Mouse (Mus musculus) ES-Bruce4 (cell line): ENCODE data around the gene Gm49354. TPM values are rescaled to one million over a fixed set of nuclear protein-coding genes. Genes with fewer than 3 reads are reported as not detected.
A peak's percentile ranks its signal among the peaks of the same experiment; 100 is the strongest.
"Not testable (repeated sequence)": the region's sequence is repeated elsewhere in the genome, so short reads cannot be mapped to it uniquely, and the experiment has no call there.

Experiments used
- H3K27ac ChIP-seq: 2 replicates; pipeline ENCODE4 v1.5.1; 2012; ENCODE audit warnings: low read length, inconsistent platforms; ENCODE audit not compliant: insufficient read depth
- H3K27me3 ChIP-seq: 2 replicates; pipeline ENCODE4 v1.6.1; 2012; ENCODE audit warnings: mild to moderate bottlenecking, low read length, inconsistent platforms; ENCODE audit not compliant: control insufficient read depth, poor library complexity, insufficient read depth, severe bottlenecking
- H3K36me3 ChIP-seq: 2 replicates; pipeline ENCODE4 v1.6.1; 2012; ENCODE audit warnings: inconsistent platforms, mild to moderate bottlenecking, low read length, moderate library complexity; ENCODE audit not compliant: control insufficient read depth, poor library complexity, insufficient read depth, severe bottlenecking
- H3K4me1 ChIP-seq: one replicate; pipeline ENCODE4 v1.8.1; 2011; ENCODE audit warnings: low read length; ENCODE audit not compliant: control insufficient read depth, insufficient read depth
- H3K4me3 ChIP-seq: 2 replicates; pipeline ENCODE4 v1.5.1; 2011; ENCODE audit warnings: low read depth, mild to moderate bottlenecking, low read length
- H3K9ac ChIP-seq: 2 replicates; pipeline ENCODE4 v1.6.1; 2012; ENCODE audit warnings: low read depth, mild to moderate bottlenecking, inconsistent platforms; ENCODE audit not compliant: poor library complexity, severe bottlenecking
- H3K9me3 ChIP-seq: replicated peaks from 2 replicates; pipeline ENCODE4 v1.6.1; 2012; ENCODE audit warnings: mild to moderate bottlenecking, low read length, inconsistent platforms; ENCODE audit not compliant: control insufficient read depth, poor library complexity, insufficient read depth, severe bottlenecking
- CTCF ChIP-seq: IDR thresholded peaks from one replicate; pipeline ENCODE4 v1.8.1; 2011; ENCODE audit warnings: low read depth, low read length
- EP300 ChIP-seq: IDR thresholded peaks from 2 replicates; pipeline ENCODE4 v1.6.1; 2011; ENCODE audit warnings: low read depth, low read length; ENCODE audit not compliant: insufficient read depth
- POLR2A ChIP-seq: IDR thresholded peaks from one replicate; pipeline ENCODE4 v1.8.1; 2011; ENCODE audit warnings: low read length; ENCODE audit not compliant: insufficient read depth
- polyA plus RNA-seq: library from polyadenylated mRNA; stranded (reverse); fragments of >200 nt; gene quantifications from 2 replicates; pipeline ENCODE4 v1.2.4, GENCODE M21; 2011; ENCODE audit warnings: low read depth; ENCODE audit not compliant: missing spikeins, insufficient read depth, insufficient read length

The Gm49354 gene
- polyA plus RNA-seq, 1 experiment = not detected

GRCm38 (mm10) chr13:59741697-59742096 lies 40.3 kb downstream of the Gm49354 start:
- H3K27ac ChIP-seq = no peak overlapping the region
- TF ChIP-seq EP300 = no peak
- TF ChIP-seq CTCF = peak; percentile 2
- H3K9me3 ChIP-seq = no peaks in the 10 kb centered on the region
- no peaks in the 10 kb centered on the region for H3K4me1 ChIP-seq
- H3K36me3 ChIP-seq = no peaks in the 10 kb centered on the region
- no peak overlapping the region for H3K9ac ChIP-seq
- H3K4me3 ChIP-seq = no peak overlapping the region
- H3K27me3 ChIP-seq = no peaks in the 10 kb centered on the region

GRCm38 (mm10) chr13:59741096-59741495 lies 40.9 kb downstream of the Gm49354 start:
- no peak overlapping the region for H3K4me3 ChIP-seq
- TF ChIP-seq EP300 = no peak
- TF ChIP-seq POLR2A = no peak
- no peak for TF ChIP-seq CTCF
- no peak overlapping the region for H3K27ac ChIP-seq
- H3K9ac ChIP-seq = no peak overlapping the region
- no peaks in the 10 kb centered on the region for H3K27me3 ChIP-seq
- no peaks in the 10 kb centered on the region for H3K36me3 ChIP-seq
- H3K4me1 ChIP-seq = no peaks in the 10 kb centered on the region
- H3K9me3 ChIP-seq = no peaks in the 10 kb centered on the region

- no peak overlapping the region for H3K9ac ChIP-seq
- no peaks in the 10 kb centered on the region for H3K4me1 ChIP-seq
- no peak for TF ChIP-seq POLR2A
- no peak for TF ChIP-seq EP300
- no peak for TF ChIP-seq CTCF
- no peaks in the 10 kb centered on the region for H3K27me3 ChIP-seq
- no peak overlapping the region for H3K4me3 ChIP-seq
- H3K27ac ChIP-seq = no peak overlapping the region
- H3K36me3 ChIP-seq = no peaks in the 10 kb centered on the region
- H3K9me3 ChIP-seq = no peaks in the 10 kb centered on the region
Observed at GRCm38 (mm10) chr13:59739397-59739796, 42.6 kb downstream of the Gm49354 start.

- H3K4me3 ChIP-seq = no peak overlapping the region
- no peaks in the 10 kb centered on the region for H3K36me3 ChIP-seq
- H3K4me1 ChIP-seq = peaks cover 2% of the 10 kb centered on the region
- H3K9me3 ChIP-seq = no peaks in the 10 kb centered on the region
- no peak for TF ChIP-seq CTCF
- TF ChIP-seq EP300 = no peak
- no peak for TF ChIP-seq POLR2A
- no peak overlapping the region for H3K9ac ChIP-seq
- H3K27ac ChIP-seq = no peak overlapping the region
- H3K27me3 ChIP-seq = no peaks in the 10 kb centered on the region
Observed at GRCm38 (mm10) chr13:59738455-59738854, 43.6 kb downstream of the Gm49354 start.

GRCm38 (mm10) chr13:59735190-59735589 lies 46.9 kb downstream of the Gm49354 start:
- no peak overlapping the region for H3K9ac ChIP-seq
- H3K4me1 ChIP-seq = peaks cover 4% of the 10 kb centered on the region
- no peak overlapping the region for H3K27ac ChIP-seq
- TF ChIP-seq EP300 = no peak
- no peak for TF ChIP-seq CTCF
- TF ChIP-seq POLR2A = no peak
- H3K4me3 ChIP-seq = no peak overlapping the region
- no peaks in the 10 kb centered on the region for H3K27me3 ChIP-seq
- no peaks in the 10 kb centered on the region for H3K9me3 ChIP-seq
- no peaks in the 10 kb centered on the region for H3K36me3 ChIP-seq

GRCm38 (mm10) chr13:59734347-59734746 lies 47.7 kb downstream of the Gm49354 start:
- H3K9me3 ChIP-seq, H3K27me3 ChIP-seq, H3K4me3 ChIP-seq, H3K4me1 ChIP-seq, H3K36me3 ChIP-seq: not testable (repeated sequence)
- 0 out of 2 replicates have a peak overlapping the region, but pooled peaks have one; percentile 32 for H3K27ac ChIP-seq
- H3K9ac ChIP-seq = peak overlapping the region; percentile 37; the same call in 1 of the 2 replicates

- H3K9me3 ChIP-seq = no peaks in the 10 kb centered on the region
- TF ChIP-seq EP300 = no peak
- no peak for TF ChIP-seq CTCF
- TF ChIP-seq POLR2A = no peak
- H3K27ac ChIP-seq = no peak overlapping the region
- no peak overlapping the region for H3K4me3 ChIP-seq
- H3K4me1 ChIP-seq = peaks cover 4% of the 10 kb centered on the region
- no peaks in the 10 kb centered on the region for H3K36me3 ChIP-seq
- no peak overlapping the region for H3K9ac ChIP-seq
- H3K27me3 ChIP-seq = no peaks in the 10 kb centered on the region
Observed at GRCm38 (mm10) chr13:59733936-59734335, 48.1 kb downstream of the Gm49354 start.
